Mouse (Mus musculus): ENCODE measurements around the gene Tmprss9. TPM values are rescaled to one million over a fixed set of nuclear protein-coding genes. Genes with fewer than 3 reads are reported as not detected.

The Tmprss9 gene
- total RNA-seq, 2 experiments from 2014 or later, result not detected

GRCm38 (mm10) chr10:80917336-80917778 lies 45.7 kb downstream of the Tmprss9 start:
- no peak for DNase-seq

GRCm38 (mm10) chr10:80917779-80918434 lies 46.3 kb downstream of the Tmprss9 start, which contains the start of gene Lmnb2:
Gene Lmnb2 (minus strand): TSS chr10:80918245.
- DNase-seq, result peak; percentile 76

- peak; percentile 57 for DNase-seq
These were observed 50.3 kb downstream of the Tmprss9 start for GRCm38 (mm10) chr10:80921923-80922322.

GRCm38 (mm10) chr10:80925472-80925871 lies 53.8 kb downstream of the Tmprss9 start:
- no peak for DNase-seq

- peak; percentile 95 for DNase-seq
These were observed 57.1 kb downstream of the Tmprss9 start for GRCm38 (mm10) chr10:80928586-80929298.

GRCm38 (mm10) chr10:80929299-80930226 lies 57.9 kb downstream of the Tmprss9 start, which contains the start of gene Gadd45b:
Gene Gadd45b (plus strand): TSS chr10:80930073.
- peak; percentile 99 for DNase-seq

GRCm38 (mm10) chr10:80930361-80931152 lies 58.9 kb downstream of the Tmprss9 start:
- peak; percentile 57 for DNase-seq

GRCm38 (mm10) chr10:80931153-80931671 lies 59.6 kb downstream of the Tmprss9 start:
- peak; percentile 75 for DNase-seq

GRCm38 (mm10) chr10:80931695-80932094 lies 60.0 kb downstream of the Tmprss9 start:
- DNase-seq, result no peak

- DNase-seq, result peak; percentile 57
These were observed 60.6 kb downstream of the Tmprss9 start for GRCm38 (mm10) chr10:80932206-80932605.

GRCm38 (mm10) chr10:80932700-80933420 lies 61.2 kb downstream of the Tmprss9 start:
- no peak for DNase-seq

- DNase-seq, result peak; percentile 63
These were observed 61.9 kb downstream of the Tmprss9 start for GRCm38 (mm10) chr10:80933421-80933979.

- no peak for DNase-seq
These were observed 62.7 kb downstream of the Tmprss9 start for GRCm38 (mm10) chr10:80934136-80934985.

- no peak for DNase-seq
These were observed 63.6 kb downstream of the Tmprss9 start for GRCm38 (mm10) chr10:80935241-80935640.

- no peak for DNase-seq
These were observed 64.0 kb downstream of the Tmprss9 start for GRCm38 (mm10) chr10:80935698-80936097.

- DNase-seq, result peak; percentile 87
These were observed 64.6 kb downstream of the Tmprss9 start for GRCm38 (mm10) chr10:80936135-80936809.

GRCm38 (mm10) chr10:80936810-80937164 lies 65.1 kb downstream of the Tmprss9 start:
- DNase-seq, result no peak

GRCm38 (mm10) chr10:80937646-80938045 lies 66.0 kb downstream of the Tmprss9 start:
- DNase-seq, result peak; percentile 69

All from heart, postnatal 4 days (tissue).